ENCODE assay signal across 7 mouse cellular contexts in genomic region chr13:102593405-102594200, GRCm38 (mm10).
DNase-seq lines count a peak whose midpoint lies in the region.

No protein-coding gene starts in this region.

- intact Hi-C loops in gastrocnemius, postnatal 36 days (cut with DNase I), result no loop called here

- DNase-seq in ovary, adult 18-20 months (ENCODE audit: low spot score), result peak; percentile 27
- no peak for DNase-seq in ovary, postnatal 10 days (ENCODE audit: low spot score)
- peak; percentile 48 to 76 for DNase-seq in gastrocnemius, postnatal 36 days
- DNase-seq in layer of hippocampus, postnatal 36 days, result peak; percentile 41 to 57
- peak; percentile 18 for DNase-seq in right cerebral cortex, postnatal 25 days
- no peak for DNase-seq in B cell, adult 2 months
- no peak for DNase-seq in cerebellum, adult 9-10 months

Comparison
In these comparisons a context has a peak if more than half of its experiments do, and no peak if none do; other contexts are left out.
1. DNase-seq: peak in ovary, adult 18-20 months (single experiment), gastrocnemius, postnatal 36 days (2 of 2), layer of hippocampus, postnatal 36 days (2 of 2) and right cerebral cortex, postnatal 25 days (single experiment); none in ovary, postnatal 10 days (single experiment), B cell, adult 2 months (0 of 2) and cerebellum, adult 9-10 months (single experiment).